Mouse (Mus musculus): ENCODE results near the gene Gm973. TPM values are rescaled to one million over a fixed set of nuclear protein-coding genes. Genes with fewer than 3 reads are reported as not detected.
"Not testable (repeated sequence)": the region's sequence is repeated elsewhere in the genome, so short reads cannot be mapped to it uniquely, and the experiment has no call there.

Gene Gm973
- total RNA-seq, 2 experiments from 2014 or later, result 0.35 to 0.45 TPM

DNA sequence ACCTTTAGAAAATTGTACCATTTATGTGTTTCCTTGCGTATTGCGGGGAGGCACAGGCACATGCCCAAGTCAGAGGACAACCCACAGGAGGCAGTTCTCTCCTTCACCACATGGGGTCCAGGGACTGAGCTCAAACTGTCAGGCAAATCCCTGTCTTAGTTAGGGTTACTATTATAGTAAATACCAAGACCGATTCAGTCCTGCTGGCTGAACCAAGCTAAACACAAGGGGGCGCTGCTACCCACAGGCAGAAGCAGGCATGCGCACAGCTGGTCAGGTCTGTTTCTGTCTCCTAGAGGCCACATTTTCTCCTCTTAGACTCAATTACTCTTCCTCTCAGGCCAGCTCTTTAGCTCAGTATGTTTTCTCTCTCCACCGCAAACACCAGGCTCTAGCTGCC, 97.7 kb downstream of the Gm973 start:
- DNase-seq, result peak; percentile 49 to 75
- intact Hi-C loops (cut with DNase I), result no loop called here

DNA sequence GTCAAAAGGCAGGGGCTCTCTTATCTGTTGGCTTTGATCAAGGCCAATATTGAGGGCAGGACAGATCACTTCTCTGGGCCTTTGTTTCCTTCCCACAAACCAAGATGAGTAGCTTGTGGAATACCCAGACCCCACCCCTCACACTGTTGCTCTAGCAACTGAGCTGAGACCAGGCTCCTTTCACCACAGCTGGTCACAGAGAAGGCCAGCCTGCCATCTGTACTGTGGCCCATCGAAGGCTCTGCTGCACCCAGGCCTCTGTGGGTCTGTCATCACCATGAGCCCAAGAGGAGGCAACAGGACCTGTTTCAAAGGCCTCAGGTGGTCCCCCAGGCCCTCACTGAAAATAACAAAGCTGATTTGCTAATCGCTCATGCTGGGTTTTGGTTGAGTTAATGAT, 99.0 kb downstream of the Gm973 start:
- no peak for DNase-seq
- intact Hi-C loops (cut with DNase I), result no loop called here

DNA sequence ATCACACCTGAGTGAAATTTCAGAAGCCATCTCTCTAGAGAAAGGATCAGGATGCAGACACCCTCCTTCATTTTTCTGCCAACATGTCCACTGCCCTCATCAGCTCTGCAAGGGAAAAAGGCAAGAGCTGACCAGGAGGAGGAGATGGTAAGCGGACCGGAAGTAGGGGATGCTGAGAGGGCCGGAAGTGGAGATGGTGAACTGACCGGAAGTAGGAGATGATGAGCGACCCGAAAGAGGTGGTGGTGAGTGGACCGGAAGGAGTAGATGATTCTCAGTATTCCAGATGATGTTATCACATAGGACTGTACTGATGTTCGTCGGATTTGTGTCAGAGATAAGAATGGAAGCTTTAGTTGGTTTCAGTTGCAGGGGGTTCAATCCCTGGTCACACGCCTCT, 103.1 kb downstream of the Gm973 start:
- DNase-seq, result no peak
- intact Hi-C loops (cut with DNase I), result no loop called here

DNA sequence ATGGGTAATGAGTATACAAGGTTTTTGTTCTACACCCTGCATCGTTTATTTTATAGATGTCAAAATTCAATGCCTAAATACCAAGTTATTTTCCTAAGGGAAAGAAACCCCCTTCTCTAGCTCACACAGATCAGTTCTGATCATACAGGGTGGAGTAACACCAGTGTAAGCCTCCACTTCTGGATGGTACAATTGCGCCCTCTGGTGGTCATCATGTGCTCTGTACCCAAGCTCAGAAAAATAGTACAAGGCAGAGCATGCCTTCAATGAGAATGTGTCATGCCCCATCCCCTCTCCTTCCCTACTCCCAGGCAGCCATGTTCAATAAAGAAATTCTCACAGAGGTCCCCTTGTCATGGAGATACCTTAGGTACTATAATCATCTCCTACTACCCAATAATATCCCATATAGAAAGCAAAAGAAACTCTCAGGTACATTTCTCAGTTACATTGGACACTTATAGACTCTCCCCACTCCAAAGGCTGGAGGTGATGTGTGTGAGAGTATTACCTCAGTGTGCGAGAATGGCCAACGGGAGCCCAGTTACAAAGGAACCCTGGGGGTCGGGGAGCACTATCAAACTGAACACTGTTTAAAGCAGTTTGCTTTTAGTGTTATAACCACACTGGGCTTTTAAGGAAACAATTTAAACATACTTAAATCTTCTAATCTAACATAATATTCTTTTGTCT, 107.4 kb downstream of the Gm973 start:
- DNase-seq, result peak; percentile 76 to 86
- intact Hi-C loops (cut with DNase I), result loop anchor here (1.0 to 5.0 kb wide), 3 partner anchors 141 to 376 kb away; partner anchors contain the start of gene Fzd7

- intact Hi-C loops (cut with DNase I), result no loop called here
- peak; percentile 52 to 61 for DNase-seq
These were observed 109.3 kb downstream of the Gm973 start for GRCm38 (mm10) chr1:59625410-59625809.

GRCm38 (mm10) chr1:59629194-59629593, 113.1 kb downstream of the Gm973 start:
- intact Hi-C loops (cut with DNase I), result no loop called here
- DNase-seq, result no peak

GRCm38 (mm10) chr1:59630356-59630755, 114.3 kb downstream of the Gm973 start:
- intact Hi-C loops (cut with DNase I); DNase-seq: not testable (repeated sequence)

- DNase-seq, result no peak
- intact Hi-C loops (cut with DNase I), result no loop called here
These were observed 116.1 kb downstream of the Gm973 start for GRCm38 (mm10) chr1:59631986-59632659.

- no peak for DNase-seq
- intact Hi-C loops (cut with DNase I), result no loop called here
These were observed 117.0 kb downstream of the Gm973 start for GRCm38 (mm10) chr1:59633056-59633455.

DNA sequence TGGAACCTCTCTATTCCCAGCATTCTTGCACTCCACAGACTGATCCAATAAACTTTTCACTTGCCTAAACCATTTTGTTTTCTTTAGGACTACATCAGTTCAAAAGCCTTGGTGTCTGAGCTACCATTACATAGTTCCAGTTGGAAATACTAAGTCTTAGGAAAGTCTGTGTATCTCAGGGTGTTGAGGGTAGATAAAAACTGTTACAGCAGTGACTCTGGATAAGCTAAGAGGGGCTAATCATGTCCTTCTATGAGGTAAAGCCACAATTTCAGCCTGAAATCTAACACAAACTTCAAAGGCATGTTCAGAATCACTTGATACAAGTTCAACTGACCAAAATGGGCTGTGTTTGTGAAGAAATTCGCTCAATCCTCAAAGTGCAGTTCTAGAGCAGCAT, 120.3 kb downstream of the Gm973 start:
- intact Hi-C loops (cut with DNase I), result no loop called here
- DNase-seq, result no peak

DNA sequence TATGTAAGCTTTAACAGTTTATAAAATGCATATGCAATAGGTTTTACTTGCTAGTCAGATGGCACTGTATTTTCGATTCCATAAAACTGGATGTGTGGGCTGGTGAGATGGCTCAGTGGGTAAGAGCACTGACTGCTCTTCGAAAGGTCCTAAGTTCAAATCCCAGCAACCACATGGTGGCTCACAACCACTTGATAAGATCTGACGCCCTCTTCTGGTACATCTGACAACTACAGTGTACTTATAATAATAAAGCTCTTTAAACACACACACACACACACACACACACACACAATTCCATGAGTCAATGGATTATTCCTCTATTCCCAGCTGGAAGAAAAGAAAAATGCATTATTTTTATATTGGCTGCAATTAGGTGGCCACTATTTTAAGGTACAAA, 122.3 kb downstream of the Gm973 start:
- intact Hi-C loops (cut with DNase I), result no loop called here
- DNase-seq, result no peak

- no peak for DNase-seq
- intact Hi-C loops (cut with DNase I), result no loop called here
These were observed 126.4 kb downstream of the Gm973 start for GRCm38 (mm10) chr1:59642488-59642887.

- intact Hi-C loops (cut with DNase I); DNase-seq: not testable (repeated sequence)
These were observed 130.4 kb downstream of the Gm973 start for GRCm38 (mm10) chr1:59646502-59646901.

DNA sequence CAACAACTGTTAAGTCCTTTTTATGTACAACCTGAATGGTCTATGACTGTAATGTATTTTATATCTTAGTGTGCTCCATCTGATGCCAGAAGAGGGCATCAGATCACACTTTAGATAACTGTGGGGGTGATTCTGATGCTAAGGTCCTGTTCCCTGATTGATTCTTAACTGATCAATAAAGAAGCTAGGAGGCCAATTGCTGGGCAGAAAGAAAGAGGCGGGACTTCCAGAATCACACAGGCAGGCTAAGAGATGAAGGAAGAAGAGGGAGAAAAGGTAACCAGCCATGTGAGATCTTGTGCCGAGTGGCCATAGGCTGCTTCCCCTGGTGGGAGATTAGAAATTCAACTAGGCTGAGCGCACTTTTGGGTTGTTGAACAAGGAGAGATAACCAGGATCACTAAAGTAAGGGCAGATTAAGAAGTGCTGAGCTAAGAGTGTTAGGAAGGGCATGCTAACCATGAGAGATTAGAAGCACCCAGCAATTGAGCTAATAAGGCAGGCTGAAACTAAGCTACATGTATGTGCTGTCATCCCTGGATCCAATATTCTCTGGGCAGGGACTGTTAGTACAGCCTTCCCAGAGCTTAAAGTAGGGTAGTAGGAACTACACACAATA, 135.2 kb downstream of the Gm973 start:
- DNase-seq, result no peak
- intact Hi-C loops (cut with DNase I), result no loop called here

GRCm38 (mm10) chr1:59653243-59653911, 137.3 kb downstream of the Gm973 start:
- DNase-seq, result no peak
- intact Hi-C loops (cut with DNase I), result no loop called here

DNA sequence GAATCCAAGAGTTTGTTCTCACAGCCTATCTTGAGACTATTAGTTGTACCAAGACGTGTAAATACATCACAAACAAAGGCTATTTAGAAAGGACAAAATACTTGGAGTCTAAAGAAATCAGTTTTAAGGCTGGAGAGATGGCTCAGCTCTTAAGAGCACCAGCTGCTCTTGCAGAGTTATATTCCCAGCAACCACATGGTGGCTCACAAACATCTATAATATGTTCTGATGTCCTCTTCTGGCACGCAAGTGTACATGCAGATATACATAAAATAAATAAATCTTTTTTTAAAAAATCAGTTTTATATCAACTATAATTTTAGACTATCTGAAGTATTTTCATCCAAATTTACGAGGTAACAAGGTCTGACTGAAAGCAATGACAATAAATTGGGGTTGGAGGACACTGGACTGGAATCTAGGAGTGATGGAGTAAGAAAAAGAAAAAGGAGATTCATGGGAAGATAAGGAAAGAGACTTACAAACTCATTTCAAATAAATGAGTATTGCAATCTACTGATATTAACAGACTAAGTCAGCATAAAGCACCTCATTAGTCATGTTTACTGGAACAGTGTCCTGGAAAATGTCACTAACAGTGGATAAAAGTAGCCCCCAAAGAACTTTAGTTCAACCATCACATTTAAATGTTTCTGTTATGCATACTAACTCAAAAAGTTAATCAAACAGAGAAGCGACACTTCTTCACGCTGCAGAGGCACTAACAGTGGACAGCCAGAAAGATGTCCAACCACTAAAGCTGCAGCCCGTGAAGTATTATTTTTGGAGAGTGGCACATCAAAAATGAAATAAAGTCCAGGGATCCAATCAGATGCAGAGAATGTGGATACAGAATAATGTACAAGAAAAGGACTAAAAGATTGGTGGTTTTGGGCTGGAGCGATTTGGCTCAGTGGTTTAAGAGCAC, 140.4 kb downstream of the Gm973 start:
- intact Hi-C loops (cut with DNase I), result no loop called here
- no peak for DNase-seq

DNA sequence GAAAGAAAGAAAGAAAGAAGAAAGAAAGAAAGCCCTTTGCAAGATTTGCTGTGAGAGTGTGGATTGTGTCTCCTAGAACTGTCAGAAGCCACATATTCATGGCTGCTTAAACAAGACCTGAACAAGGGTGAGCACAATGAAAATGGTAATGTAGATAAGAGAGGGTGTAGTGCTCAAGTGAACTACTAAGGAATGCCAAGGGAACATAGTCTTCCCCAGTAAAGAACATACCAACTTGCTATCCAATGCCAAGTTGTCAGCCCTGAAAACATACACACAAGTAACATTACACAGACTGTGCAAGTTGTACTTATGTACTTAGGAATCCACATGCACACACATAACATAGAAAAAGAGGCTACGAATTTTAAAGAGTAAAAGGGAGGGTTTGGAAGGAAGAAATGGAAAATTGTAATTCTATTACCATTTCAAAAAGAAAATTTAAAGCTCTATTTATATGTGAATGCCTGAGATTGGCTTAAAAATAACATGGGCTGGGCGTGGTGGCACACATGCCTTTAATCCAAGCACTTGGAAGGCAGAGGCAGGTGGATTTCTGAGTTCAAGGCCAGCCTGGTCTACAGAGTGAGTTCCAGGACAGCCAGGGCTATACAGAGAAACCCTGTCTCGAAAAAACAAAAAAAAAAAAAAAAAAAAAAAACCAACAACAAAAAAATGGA, 147.5 kb downstream of the Gm973 start:
- intact Hi-C loops (cut with DNase I), result no loop called here
- DNase-seq, result no peak

DNA sequence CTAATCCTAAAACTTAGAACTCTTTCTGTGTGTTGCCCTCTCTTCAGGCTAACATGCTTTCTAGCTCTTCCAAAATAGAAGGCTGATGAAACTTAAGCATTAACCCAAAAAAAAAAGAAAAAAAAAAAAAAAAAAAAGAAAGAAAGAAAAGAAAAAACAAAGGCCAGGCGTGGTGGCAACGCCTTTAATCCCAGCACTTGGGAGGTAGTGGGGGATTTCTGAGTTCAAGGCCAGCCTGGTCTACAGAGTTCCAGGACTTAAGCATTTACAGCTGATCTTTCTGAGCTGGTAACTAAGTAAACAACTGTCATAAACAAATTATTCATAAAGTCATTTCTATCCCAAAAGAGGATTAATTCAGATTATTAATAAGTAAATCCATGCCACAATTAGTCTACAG, 152.8 kb downstream of the Gm973 start:
- intact Hi-C loops (cut with DNase I), result no loop called here
- no peak for DNase-seq

- peak; percentile 51 to 59 for DNase-seq
- intact Hi-C loops (cut with DNase I), result no loop called here
These were observed 154.0 kb downstream of the Gm973 start for GRCm38 (mm10) chr1:59669962-59670630.
